Mouse (Mus musculus): Measurements from ENCODE around the gene Zbtb5.
A peak's percentile ranks its signal among the peaks of the same experiment; 100 is the strongest.

- TF ChIP-seq POLR2A (IDR thresholded peaks at IDR 0.05; ENCODE audit: control insufficient read depth, low read depth, low read length) (peak; percentile 72; the same call in 1 of the 2 replicates), CTCF (IDR thresholded peaks at IDR 0.05; ENCODE audit: control insufficient read depth, insufficient read depth, insufficient replicate concordance, low read depth, low read length) (0 out of 2 replicates have a peak, but pooled peaks have one; percentile 8)
These were observed at the start of gene Zbtb5 for GRCm38 (mm10) chr4:45012105-45012975.

All from testis, adult 2 months (tissue).